Mouse (Mus musculus): ENCODE results near the gene Evi5.

DNA sequence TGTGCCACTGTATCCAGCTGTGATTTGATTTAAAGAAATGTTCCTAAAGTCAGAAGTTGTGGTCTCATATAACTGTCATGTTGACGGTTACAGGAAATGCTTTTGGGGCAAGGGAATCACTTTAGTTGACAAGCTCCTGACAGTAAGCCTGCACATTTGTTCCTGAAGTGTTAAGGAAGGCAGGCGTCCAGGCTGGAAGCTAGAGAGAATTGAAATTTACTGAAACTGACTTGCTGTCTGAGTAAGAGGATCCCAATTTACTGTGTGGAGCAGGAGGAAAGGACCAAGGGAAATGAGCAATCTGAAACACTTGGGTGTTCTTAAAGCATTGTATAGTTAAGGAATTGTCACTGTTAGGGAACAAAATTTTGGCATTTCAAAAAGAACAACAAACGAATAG, 155.7 kb downstream of the Evi5 start:
- TF ChIP-seq CTCF (IDR thresholded peaks at IDR 0.05; ENCODE audit: insufficient read depth, low read length) (no peak), POLR2A (IDR thresholded peaks at IDR 0.05; ENCODE audit: borderline replicate concordance, extremely low read depth, low read depth, low read length) (no peak)
